Mouse (Mus musculus): ENCODE results near the gene Brinp2. TPM values are rescaled to one million over a fixed set of nuclear protein-coding genes. Genes with fewer than 3 reads are reported as not detected.

Brinp2 gene
- polyA plus RNA-seq, 1 experiment from 2014 or later: 43.7 TPM

GRCm38 (mm10) chr1:158323325-158323724, 32.8 kb downstream of the Brinp2 start:
- Histone ChIP-seq H3K27ac (ENCODE audit: low read length) (no peak overlapping the region), H3K36me3 (ENCODE audit: control insufficient read depth, insufficient read depth, low read length) (no peaks in the 10 kb centered on the region), H3K4me1 (ENCODE audit: control insufficient read depth, insufficient read depth, low read length) (no peaks in the 10 kb centered on the region), H3K9ac (ENCODE audit: low read depth, low read length) (no peak overlapping the region), H3K9me3 (replicated peaks; ENCODE audit: control insufficient read depth, low read length, poor library complexity, severe bottlenecking) (no peaks in the 10 kb centered on the region), H3K4me3 (ENCODE audit: low read depth, low read length) (no peak overlapping the region), H3K4me2 (ENCODE audit: low read length) (no peak overlapping the region), H3K27me3 (ENCODE audit: control insufficient read depth, insufficient read depth, low read depth, low read length) (no peaks in the 10 kb centered on the region)
- ATAC-seq: 0 out of 2 replicates have a peak, but pooled peaks have one; percentile 32
- WGBS: 77% methylated on average over 6 of the region's 6 CpGs

DNA sequence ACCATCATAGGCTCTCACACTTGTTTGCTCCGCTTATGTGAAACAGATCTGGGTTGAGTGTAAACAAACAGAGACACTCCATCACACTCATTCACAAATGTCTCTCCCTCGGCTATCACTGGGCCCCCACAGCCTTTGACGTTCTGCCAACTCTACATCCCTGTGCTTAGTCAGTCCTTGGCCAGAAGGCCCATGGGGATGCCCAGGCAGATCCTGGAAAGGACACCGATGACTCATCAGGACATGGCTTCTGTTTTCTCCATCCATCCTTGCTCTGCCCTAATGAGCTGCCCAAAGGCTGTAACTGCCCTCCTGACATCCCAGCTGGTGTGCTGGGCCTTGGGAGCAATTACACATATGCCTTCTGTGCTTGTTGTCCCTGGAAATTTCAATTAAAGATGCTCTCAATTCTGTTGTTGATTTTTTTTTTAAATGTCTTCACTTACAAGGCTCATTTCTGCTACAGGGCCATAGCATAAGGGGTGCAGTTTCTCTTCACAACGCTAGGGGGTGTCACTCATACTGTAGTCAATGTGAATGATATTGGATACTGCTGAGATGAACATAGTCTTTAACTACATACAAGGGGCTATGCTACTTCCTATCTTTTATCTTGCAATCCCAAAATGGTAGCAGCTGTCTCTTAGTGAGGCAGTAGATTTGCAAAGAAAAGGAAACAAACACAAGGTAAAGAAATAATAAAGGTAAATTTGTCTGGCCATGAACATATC, 45.5 kb downstream of the Brinp2 start:
- Histone ChIP-seq H3K9me3 (replicated peaks; ENCODE audit: control insufficient read depth, low read length, poor library complexity, severe bottlenecking) (no peaks in the 10 kb centered on the region), H3K4me2 (ENCODE audit: low read length) (no peak overlapping the region), H3K9ac (ENCODE audit: low read depth, low read length) (no peak overlapping the region), H3K36me3 (ENCODE audit: control insufficient read depth, insufficient read depth, low read length) (no peaks in the 10 kb centered on the region), H3K27ac (ENCODE audit: low read length) (no peak overlapping the region), H3K27me3 (ENCODE audit: control insufficient read depth, insufficient read depth, low read depth, low read length) (no peaks in the 10 kb centered on the region), H3K4me3 (ENCODE audit: low read depth, low read length) (no peak overlapping the region), H3K4me1 (ENCODE audit: control insufficient read depth, insufficient read depth, low read length) (no peaks in the 10 kb centered on the region)
- WGBS: 60% methylated on average over 5 of the region's 5 CpGs
- no peak for ATAC-seq

- Histone ChIP-seq H3K27me3 (ENCODE audit: control insufficient read depth, insufficient read depth, low read depth, low read length) (no peaks in the 10 kb centered on the region), H3K9me3 (replicated peaks; ENCODE audit: control insufficient read depth, low read length, poor library complexity, severe bottlenecking) (no peaks in the 10 kb centered on the region), H3K4me1 (ENCODE audit: control insufficient read depth, insufficient read depth, low read length) (peaks cover 2% of the 10 kb centered on the region; the same call in 1 of the 2 replicates), H3K27ac (ENCODE audit: low read length) (no peak overlapping the region), H3K9ac (ENCODE audit: low read depth, low read length) (no peak overlapping the region), H3K36me3 (ENCODE audit: control insufficient read depth, insufficient read depth, low read length) (no peaks in the 10 kb centered on the region), H3K4me2 (ENCODE audit: low read length) (no peak overlapping the region), H3K4me3 (ENCODE audit: low read depth, low read length) (no peak overlapping the region)
- WGBS: 58% methylated on average over 7 of the region's 7 CpGs
- ATAC-seq: no peak
Measured at GRCm38 (mm10) chr1:158297042-158297441, 59.1 kb downstream of the Brinp2 start.

DNA sequence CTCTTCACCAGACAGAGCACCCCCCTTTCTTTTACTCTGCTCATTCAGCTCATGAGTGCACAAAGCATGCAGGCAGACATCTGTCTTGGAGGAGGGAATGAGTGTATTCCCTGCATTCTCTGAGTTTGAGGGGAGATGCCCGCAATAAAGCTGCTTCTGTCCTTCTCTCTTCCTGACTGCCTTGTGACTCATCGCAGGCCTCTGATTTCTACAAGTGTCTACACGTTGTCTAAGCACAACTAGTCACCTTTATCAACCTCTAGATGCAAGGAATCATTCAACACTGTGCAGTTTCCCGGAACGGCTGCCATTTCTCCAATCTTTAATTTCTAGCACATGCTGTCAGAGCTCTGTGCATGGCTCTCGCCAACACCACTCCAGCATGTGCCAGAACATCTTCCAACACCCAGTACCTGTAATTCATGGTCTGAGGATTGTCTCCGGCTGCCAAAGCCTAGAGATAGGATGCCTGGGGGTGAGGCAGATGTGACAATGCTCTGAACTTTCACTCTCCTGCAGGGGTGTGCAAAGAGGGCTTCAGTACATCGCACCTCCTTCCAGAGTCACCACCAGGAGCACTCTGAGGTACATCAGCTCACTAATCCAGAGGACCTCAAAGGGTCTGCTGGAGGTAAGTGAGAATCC, 59.7 kb downstream of the Brinp2 start:
- no peak overlapping the region for H3K4me2 ChIP-seq (ENCODE audit: low read length)
- H3K9ac ChIP-seq (ENCODE audit: low read depth, low read length): no peak overlapping the region
- 0 out of 2 replicates have a peak, but pooled peaks have one; percentile 7 for ATAC-seq
- H3K4me1 ChIP-seq (ENCODE audit: control insufficient read depth, insufficient read depth, low read length): 0 out of 2 replicates have a peak, but pooled peaks cover 2% of the 10 kb centered on the region
- H3K27ac ChIP-seq (ENCODE audit: low read length): no peak overlapping the region
- no peaks in the 10 kb centered on the region for H3K9me3 ChIP-seq (replicated peaks; ENCODE audit: control insufficient read depth, low read length, poor library complexity, severe bottlenecking)
- no peak overlapping the region for H3K4me3 ChIP-seq (ENCODE audit: low read depth, low read length)
- no peaks in the 10 kb centered on the region for H3K36me3 ChIP-seq (ENCODE audit: control insufficient read depth, insufficient read depth, low read length)
- WGBS: 87% methylated on average over 8 of the region's 8 CpGs
- no peaks in the 10 kb centered on the region for H3K27me3 ChIP-seq (ENCODE audit: control insufficient read depth, insufficient read depth, low read depth, low read length)

DNA sequence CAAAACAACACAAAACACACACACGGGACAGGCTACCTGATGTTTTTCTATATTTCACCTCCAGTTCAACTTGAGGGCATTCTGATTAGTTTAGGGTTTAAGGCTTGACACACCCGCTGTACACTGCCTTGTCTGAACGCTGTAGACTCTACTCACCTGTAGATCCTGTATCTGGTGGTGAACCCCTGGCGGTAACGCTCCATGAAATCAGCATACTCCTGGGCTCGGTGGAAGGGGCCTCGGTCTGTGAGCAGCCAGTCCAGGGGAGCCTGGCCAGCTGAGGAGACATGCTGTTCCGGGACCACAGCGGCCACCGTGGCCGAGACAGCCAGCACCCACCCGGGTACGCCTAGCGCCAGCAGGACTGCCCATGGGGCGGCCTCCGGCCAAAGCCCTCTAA, 60.9 kb downstream of the Brinp2 start:
- 0 out of 2 replicates have a peak, but pooled peaks cover 2% of the 10 kb centered on the region for H3K4me1 ChIP-seq (ENCODE audit: control insufficient read depth, insufficient read depth, low read length)
- WGBS: 32% methylated on average over 16 of the region's 16 CpGs
- no peak overlapping the region for H3K4me3 ChIP-seq (ENCODE audit: low read depth, low read length)
- H3K4me2 ChIP-seq (ENCODE audit: low read length): no peak overlapping the region
- no peaks in the 10 kb centered on the region for H3K27me3 ChIP-seq (ENCODE audit: control insufficient read depth, insufficient read depth, low read depth, low read length)
- no peaks in the 10 kb centered on the region for H3K9me3 ChIP-seq (replicated peaks; ENCODE audit: control insufficient read depth, low read length, poor library complexity, severe bottlenecking)
- no peaks in the 10 kb centered on the region for H3K36me3 ChIP-seq (ENCODE audit: control insufficient read depth, insufficient read depth, low read length)
- no peak overlapping the region for H3K27ac ChIP-seq (ENCODE audit: low read length)
- peak; percentile 41; the same call in 1 of the 2 replicates for ATAC-seq
- no peak overlapping the region for H3K9ac ChIP-seq (ENCODE audit: low read depth, low read length)

- H3K27me3 ChIP-seq (ENCODE audit: control insufficient read depth, insufficient read depth, low read depth, low read length): no peaks in the 10 kb centered on the region
- H3K4me3 ChIP-seq (ENCODE audit: low read depth, low read length): no peak overlapping the region
- H3K27ac ChIP-seq (ENCODE audit: low read length): no peak overlapping the region
- H3K4me2 ChIP-seq (ENCODE audit: low read length): no peak overlapping the region
- ATAC-seq: no peak
- WGBS: 87% methylated on average over 3 of the region's 3 CpGs
- no peak overlapping the region for H3K9ac ChIP-seq (ENCODE audit: low read depth, low read length)
- H3K36me3 ChIP-seq (ENCODE audit: control insufficient read depth, insufficient read depth, low read length): no peaks in the 10 kb centered on the region
- no peaks in the 10 kb centered on the region for H3K9me3 ChIP-seq (replicated peaks; ENCODE audit: control insufficient read depth, low read length, poor library complexity, severe bottlenecking)
- H3K4me1 ChIP-seq (ENCODE audit: control insufficient read depth, insufficient read depth, low read length): no peaks in the 10 kb centered on the region
Measured at GRCm38 (mm10) chr1:158285198-158285597, 70.9 kb downstream of the Brinp2 start.

- ATAC-seq: no peak
- WGBS: 88% methylated on average over 7 of the region's 7 CpGs
Measured at GRCm38 (mm10) chr1:158283869-158284268, 72.3 kb downstream of the Brinp2 start.

GRCm38 (mm10) chr1:158272058-158272457, 84.1 kb downstream of the Brinp2 start:
- no peak for ATAC-seq
- peaks cover 4% of the 10 kb centered on the region for H3K4me1 ChIP-seq (ENCODE audit: control insufficient read depth, insufficient read depth, low read length)
- WGBS: 70% methylated on average over 9 of the region's 9 CpGs
- H3K9ac ChIP-seq (ENCODE audit: low read depth, low read length): no peak overlapping the region
- H3K36me3 ChIP-seq (ENCODE audit: control insufficient read depth, insufficient read depth, low read length): no peaks in the 10 kb centered on the region
- no peak overlapping the region for H3K4me2 ChIP-seq (ENCODE audit: low read length)
- no peaks in the 10 kb centered on the region for H3K27me3 ChIP-seq (ENCODE audit: control insufficient read depth, insufficient read depth, low read depth, low read length)
- no peak overlapping the region for H3K27ac ChIP-seq (ENCODE audit: low read length)
- no peak overlapping the region for H3K4me3 ChIP-seq (ENCODE audit: low read depth, low read length)
- no peaks in the 10 kb centered on the region for H3K9me3 ChIP-seq (replicated peaks; ENCODE audit: control insufficient read depth, low read length, poor library complexity, severe bottlenecking)

More at GRCm38 (mm10) chr1:158283869-158284268, 72.3 kb downstream of the Brinp2 start:
- Histone ChIP-seq H3K36me3 (ENCODE audit: control insufficient read depth, insufficient read depth, low read length) (no peaks in the 10 kb centered on the region), H3K4me2 (ENCODE audit: low read length) (no peak overlapping the region), H3K27ac (ENCODE audit: low read length) (no peak overlapping the region), H3K9ac (ENCODE audit: low read depth, low read length) (no peak overlapping the region), H3K27me3 (ENCODE audit: control insufficient read depth, insufficient read depth, low read depth, low read length) (no peaks in the 10 kb centered on the region), H3K4me3 (ENCODE audit: low read depth, low read length) (no peak overlapping the region), H3K9me3 (replicated peaks; ENCODE audit: control insufficient read depth, low read length, poor library complexity, severe bottlenecking) (no peaks in the 10 kb centered on the region), H3K4me1 (ENCODE audit: control insufficient read depth, insufficient read depth, low read length) (no peaks in the 10 kb centered on the region)

DNA sequence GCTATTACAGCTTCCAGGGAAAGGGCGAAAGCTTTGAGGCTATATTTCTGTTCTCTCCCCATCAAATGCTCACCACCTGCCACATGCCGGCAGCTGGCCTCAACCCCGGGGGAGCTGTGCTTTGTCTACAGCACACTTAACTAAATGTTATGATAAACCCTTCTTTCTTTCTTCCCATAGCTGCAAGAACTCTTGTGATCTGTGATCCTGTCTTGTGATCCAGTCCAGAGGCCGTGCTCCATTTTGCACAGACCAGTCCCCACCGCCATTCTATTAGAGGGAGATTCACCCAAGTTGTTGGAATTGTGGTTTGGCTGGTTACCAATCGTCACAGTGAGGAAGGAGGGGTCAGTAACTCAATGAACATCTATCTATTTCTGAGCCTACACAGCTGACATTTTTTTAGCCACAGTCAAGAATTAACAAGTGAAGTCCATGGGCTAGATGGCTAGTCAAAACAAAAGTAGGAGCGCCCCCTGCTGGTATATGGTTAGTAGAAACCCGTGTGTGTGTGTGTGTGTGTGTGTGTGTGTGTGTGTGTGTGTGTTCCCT, 89.0 kb downstream of the Brinp2 start:
- peaks cover 10% of the 10 kb centered on the region for H3K4me1 ChIP-seq (ENCODE audit: control insufficient read depth, insufficient read depth, low read length)
- no peaks in the 10 kb centered on the region for H3K9me3 ChIP-seq (replicated peaks; ENCODE audit: control insufficient read depth, low read length, poor library complexity, severe bottlenecking)
- H3K36me3 ChIP-seq (ENCODE audit: control insufficient read depth, insufficient read depth, low read length): no peaks in the 10 kb centered on the region
- H3K27ac ChIP-seq (ENCODE audit: low read length): peak overlapping the region; percentile 4
- no peaks in the 10 kb centered on the region for H3K27me3 ChIP-seq (ENCODE audit: control insufficient read depth, insufficient read depth, low read depth, low read length)
- no peak overlapping the region for H3K4me3 ChIP-seq (ENCODE audit: low read depth, low read length)
- peak; percentile 79 for ATAC-seq
- H3K4me2 ChIP-seq (ENCODE audit: low read length): no peak overlapping the region
- 4% methylated on average over 8 of the region's 8 CpGs for WGBS
- no peak overlapping the region for H3K9ac ChIP-seq (ENCODE audit: low read depth, low read length)

All from midbrain, embryonic 16.5 days (tissue).